8 mouse cellular contexts compared by ENCODE assay signal in the genomic region with DNA sequence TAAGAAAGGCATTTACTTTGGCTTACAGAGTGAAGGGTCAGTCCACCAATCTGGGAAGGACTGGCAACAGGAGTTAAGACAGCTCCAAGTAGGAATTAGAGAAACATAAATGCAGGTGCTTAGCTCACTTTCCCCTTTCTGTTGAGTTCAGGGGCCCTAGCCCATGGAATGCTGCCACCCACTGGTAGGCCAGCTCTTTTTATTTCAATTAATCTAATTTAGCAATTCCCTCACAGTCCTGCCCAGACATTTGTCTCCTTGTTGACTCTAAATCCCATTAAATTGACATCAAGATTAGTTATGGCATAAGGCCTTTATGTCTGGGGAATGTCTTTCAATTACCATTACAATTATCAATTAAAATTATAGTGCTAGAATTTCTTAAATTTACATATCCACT.
A peak's percentile ranks its signal among the peaks of the same experiment; 100 is the strongest.
DNase-seq lines count a peak whose midpoint lies in the region.

No protein-coding gene starts in this region.

- intact Hi-C loops in heart, postnatal 14 days (cut with DNase I), result no loop called here

- peak; percentile 4 for DNase-seq in heart, postnatal 14 days
- no peak for DNase-seq in heart, adult 11 months
- DNase-seq in ovary, postnatal 14 days (ENCODE audit: low spot score), result peak; percentile 4
- no peak for DNase-seq in ovary, postnatal 10 days (ENCODE audit: low spot score)
- DNase-seq in embryo, embryonic 10 days (ENCODE audit: low spot score), result peak; percentile 12
- DNase-seq in retina, postnatal 1 day, result peak; percentile 7
- no peak for DNase-seq in lung, postnatal 14 days
- no peak for DNase-seq in thymus, postnatal 10 days (ENCODE audit: low spot score in 2 of 2)

Comparison
In these comparisons a context has a peak if more than half of its experiments do, and no peak if none do; other contexts are left out.
1. DNase-seq: peak in heart, postnatal 14 days (2 of 2), ovary, postnatal 14 days (single experiment), embryo, embryonic 10 days (single experiment) and retina, postnatal 1 day (single experiment); none in heart, adult 11 months (single experiment), ovary, postnatal 10 days (single experiment), lung, postnatal 14 days (single experiment) and thymus, postnatal 10 days (0 of 2).